Mouse (Mus musculus) layer of hippocampus, adult 2 months (tissue): Measurements from ENCODE around the gene Hgd. TPM values are rescaled to one million over a fixed set of nuclear protein-coding genes. Genes with fewer than 3 reads are reported as not detected.

Source experiments
- DNase-seq, 2 experiments: peaks; one replicate each; pipeline ENCODE4 v3.0.0; 2022; ENCODE audit warnings: low spot score in 2 of 2
- H3K27ac ChIP-seq: fragments of 200-600 bp; 2 replicates; pipeline ENCODE4 v1.8.1; 2022
- H3K4me3 ChIP-seq: fragments of 200-600 bp; 2 replicates; pipeline ENCODE4 v1.8.1; 2022; ENCODE audit warnings: mild to moderate bottlenecking
- CTCF ChIP-seq: fragments of 200-600 bp; conservative IDR thresholded peaks from 2 replicates; pipeline ENCODE4 v1.8.1; 2022; ENCODE audit warnings: antibody characterized with exemption, mild to moderate bottlenecking, moderate library complexity
- long read RNA-seq, 2 experiments: library from polyadenylated mRNA; stranded (forward); transcript quantifications; one replicate each; pipeline ENCODE4 v2.0.0; 2021; ENCODE audit warnings: borderline mapping rate in 2 of 2
- total RNA-seq, 2 experiments: library from RNA; stranded (reverse); gene quantifications; 2 replicates each; pipeline ENCODE4 v1.2.3; 2021

Hgd gene
- not detected for total RNA-seq
- long read RNA-seq, experiment 1, result 0 reads
- long read RNA-seq, experiment 2, result 0 reads

- H3K4me3 ChIP-seq, result no peak within 1 kb of the TSS
- DNase-seq, result no peak
- TF ChIP-seq CTCF, result no peak
- H3K27ac ChIP-seq, result no peak within 1 kb of the TSS
Observed at GRCm38 (mm10) chr16:37579994-37580393, at the start of gene Hgd. TSS of gene Hgd (plus strand) at chr16:37580153.

GRCm38 (mm10) chr16:37530170-37530569, 49.8 kb upstream of the Hgd start:
- Histone ChIP-seq H3K27ac (0 out of 2 replicates have a peak overlapping the region, but pooled peaks have one; percentile 11), H3K4me3 (no peak overlapping the region)
- TF ChIP-seq CTCF, result no peak
- DNase-seq, result no peak

GRCm38 (mm10) chr16:37532046-37532445, 47.9 kb upstream of the Hgd start:
- no peak overlapping the region for H3K4me3 ChIP-seq
- TF ChIP-seq CTCF, result no peak
- H3K27ac ChIP-seq, result peak overlapping the region; percentile 54; the same call in 1 of the 2 replicates
- peak in 1 of 2 experiments; percentile 39 for DNase-seq

- no peak for DNase-seq
- no peak overlapping the region for H3K27ac ChIP-seq
- H3K4me3 ChIP-seq, result no peak overlapping the region
- no peak for TF ChIP-seq CTCF
Observed at GRCm38 (mm10) chr16:37533369-37534068, 46.4 kb upstream of the Hgd start.

GRCm38 (mm10) chr16:37539240-37539610, 40.7 kb upstream of the Hgd start:
- no peak for TF ChIP-seq CTCF

GRCm38 (mm10) chr16:37539611-37540580, 40.1 kb upstream of the Hgd start, which contains the start of the genes Gtf2e1 and Rabl3:
TSS of gene Gtf2e1 (minus strand) at chr16:37539789.
TSS of gene Rabl3 (plus strand) at chr16:37539885.
- peak; percentile 43 for TF ChIP-seq CTCF
- DNase-seq, result peak; percentile 96 to 98
- H3K4me3 ChIP-seq, result peak within 1 kb of the TSS; percentile 61
- peak within 1 kb of the TSS; percentile 99 for H3K27ac ChIP-seq

More at GRCm38 (mm10) chr16:37539240-37539610, 40.7 kb upstream of the Hgd start:
- DNase-seq, result no peak
- peak overlapping the region; percentile 99 for H3K27ac ChIP-seq
- peak overlapping the region; percentile 61 for H3K4me3 ChIP-seq

GRCm38 (mm10) chr16:37540776-37541175, 39.2 kb upstream of the Hgd start:
- DNase-seq, result no peak
- Histone ChIP-seq H3K27ac (no peak overlapping the region), H3K4me3 (no peak overlapping the region; the same call in 1 of the 2 replicates)
- TF ChIP-seq CTCF, result no peak

- TF ChIP-seq CTCF, result no peak
- no peak for DNase-seq
- Histone ChIP-seq H3K4me3 (no peak overlapping the region), H3K27ac (no peak overlapping the region; the same call in 1 of the 2 replicates)
Observed at GRCm38 (mm10) chr16:37546312-37546711, 33.6 kb upstream of the Hgd start.

- no peak for TF ChIP-seq CTCF
- no peak overlapping the region for H3K4me3 ChIP-seq
- DNase-seq, result no peak
- H3K27ac ChIP-seq, result no peak overlapping the region
Observed at GRCm38 (mm10) chr16:37550266-37550665, 29.7 kb upstream of the Hgd start.

- TF ChIP-seq CTCF, result no peak
- H3K27ac ChIP-seq, result no peak overlapping the region
- DNase-seq, result no peak
- no peak overlapping the region for H3K4me3 ChIP-seq
Observed at GRCm38 (mm10) chr16:37550981-37551380, 29.0 kb upstream of the Hgd start.

GRCm38 (mm10) chr16:37552824-37553223, 27.1 kb upstream of the Hgd start:
- no peak for TF ChIP-seq CTCF
- Histone ChIP-seq H3K27ac (no peak overlapping the region), H3K4me3 (no peak overlapping the region)
- DNase-seq, result no peak

- Histone ChIP-seq H3K27ac (peak overlapping the region; percentile 49), H3K4me3 (no peak overlapping the region)
- TF ChIP-seq CTCF, result no peak
- DNase-seq, result no peak
Observed at GRCm38 (mm10) chr16:37562414-37562813, 17.5 kb upstream of the Hgd start.

GRCm38 (mm10) chr16:37562961-37563360, 17.0 kb upstream of the Hgd start:
- H3K4me3 ChIP-seq, result no peak overlapping the region
- DNase-seq, result peak in 1 of 2 experiments; percentile 34
- peak overlapping the region; percentile 49 for H3K27ac ChIP-seq
- TF ChIP-seq CTCF, result no peak
